Mouse (Mus musculus) frontal cortex, postnatal 14 days (tissue): ENCODE measurements around the gene Arfip2.
A peak's percentile ranks its signal among the peaks of the same experiment; 100 is the strongest.

ENCODE experiments used
- DNase-seq, 2 experiments: peaks; one replicate each; pipeline ENCODE4 v3.0.0; 2022; ENCODE audit warnings: low spot score in 2 of 2

The Arfip2 gene

GRCm38 (mm10) chr7:105614400-105614799, 25.8 kb downstream of the Arfip2 start:
- no peak for DNase-seq

GRCm38 (mm10) chr7:105611767-105612166, 28.4 kb downstream of the Arfip2 start:
- DNase-seq, result no peak

- no peak for DNase-seq
These were observed 31.7 kb downstream of the Arfip2 start for GRCm38 (mm10) chr7:105608467-105608866.

- DNase-seq, result peak in 1 of 2 experiments; percentile 37
These were observed 37.2 kb downstream of the Arfip2 start for GRCm38 (mm10) chr7:105602860-105603623.

- DNase-seq, result no peak
These were observed 50.1 kb downstream of the Arfip2 start for GRCm38 (mm10) chr7:105590097-105590496.

- no peak for DNase-seq
These were observed 51.8 kb downstream of the Arfip2 start for GRCm38 (mm10) chr7:105588325-105588912.
